Mouse (Mus musculus) central nervous system, embryonic 11.5 days (tissue): Measurements from ENCODE around the gene Cox18. TPM values are rescaled to one million over a fixed set of nuclear protein-coding genes. Genes with fewer than 3 reads are reported as not detected.

Source experiments
- polyA plus RNA-seq: library from polyadenylated mRNA; depleted of rRNA; stranded (reverse); fragments of >200 nt; gene quantifications from 2 replicates; pipeline ENCODE4 v1.2.3, GENCODE M21; 2012; rRNA removed

Cox18 gene
- polyA plus RNA-seq: 16.7 and 23.8 TPM in 2 replicates

DNA sequence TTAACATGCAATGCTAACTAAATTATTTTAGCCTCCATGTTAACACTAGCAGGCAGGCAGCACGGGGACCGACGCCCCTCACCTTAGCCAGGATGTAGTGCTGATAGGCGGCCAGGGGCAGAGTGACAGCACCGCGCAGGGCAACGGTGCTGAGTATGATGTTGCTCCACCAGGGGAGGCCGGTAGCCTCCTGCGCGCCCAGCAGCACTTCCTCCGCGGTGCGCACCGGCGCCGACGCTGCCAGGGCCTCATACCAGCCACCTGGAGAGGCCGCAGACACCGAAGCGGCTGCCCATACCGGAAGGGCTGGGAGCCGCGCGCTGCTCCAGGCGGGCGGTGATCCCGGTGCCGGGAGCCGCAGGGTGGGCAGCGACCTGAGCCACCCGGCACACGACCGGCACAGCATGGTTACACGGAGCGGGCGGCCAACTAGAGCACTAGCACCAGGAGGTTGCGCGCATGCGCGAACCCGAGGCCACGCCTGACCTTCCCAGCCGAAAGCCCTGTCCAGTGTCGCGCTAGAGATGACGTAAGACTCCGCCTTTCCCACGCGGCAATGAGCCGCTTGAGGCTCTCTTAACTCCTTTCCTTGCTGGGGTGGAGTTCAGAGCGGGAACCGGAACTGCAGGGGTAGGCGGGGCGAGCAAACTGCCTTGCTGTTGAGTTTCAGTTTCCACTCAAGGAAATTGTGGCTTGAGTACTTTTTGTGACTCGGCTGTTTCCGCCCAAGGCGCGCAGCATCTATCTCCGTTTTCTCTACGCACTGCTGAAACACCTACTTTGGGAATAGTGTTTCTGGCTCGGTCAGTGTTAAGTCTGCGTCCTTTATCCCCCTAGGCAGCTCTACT, at the start of gene Cox18:
TSS of gene Cox18 (minus strand) at position 468 of the 848 bp plus-strand sequence.

Other genes starting within 250 kb of the Cox18 start
- 37.1 and 58.9 TPM in 2 replicates for gene Ankrd17, start 142.6 kb upstream of the Cox18 start, polyA plus RNA-seq
- 1.4 and 4.6 TPM in 2 replicates for gene Gm9958, start 143.2 kb upstream of the Cox18 start, polyA plus RNA-seq
- 131 and 403 TPM in 2 replicates for gene Alb, start 236.9 kb upstream of the Cox18 start, polyA plus RNA-seq